20 mouse cellular contexts compared by ENCODE assay signal in the genomic region with DNA sequence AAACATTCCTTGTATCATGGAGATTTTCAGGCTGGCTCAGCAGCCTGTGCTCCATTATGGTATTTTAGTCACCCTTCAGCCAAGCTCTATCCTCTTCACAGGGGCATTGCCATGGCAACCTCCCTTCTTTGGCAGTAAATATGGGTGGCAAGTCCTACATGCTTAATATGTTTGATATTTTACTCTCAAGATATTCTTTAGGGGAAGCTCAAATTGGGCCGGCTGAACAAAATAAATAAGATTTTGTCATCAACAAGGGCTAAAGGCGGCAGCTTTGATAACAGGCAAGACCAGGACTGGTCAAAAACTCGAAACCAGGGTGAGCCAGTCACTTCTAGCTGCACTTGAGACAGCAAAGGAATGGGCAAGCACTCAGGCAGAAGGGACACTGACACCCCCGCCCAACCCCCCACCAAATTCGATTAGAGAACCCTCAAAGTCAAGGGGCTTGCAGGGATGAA. TPM values are rescaled to one million over a fixed set of nuclear protein-coding genes. Genes with fewer than 3 reads are reported as not detected.
A peak's percentile ranks its signal among the peaks of the same experiment; 100 is the strongest.
DNase-seq lines count a peak whose midpoint lies in the region; ATAC-seq and TF ChIP-seq lines count a peak whose summit lies in the region.
"Had no signal": no experiment of that assay in that cellular context is flagged by ENCODE, and none has a peak within 500 bp of the region (broad histone marks: within the 10 kb centered on the region; RNA-seq: fewer than 3 reads in every experiment).

No protein-coding gene starts in this region.

- no peak overlapping the region for H3K27ac ChIP-seq in hindbrain, embryonic 16.5 days (ENCODE audit: low read depth, low read length)
- H3K27ac ChIP-seq in hindbrain, embryonic 12.5 days, result no peak overlapping the region
- H3K27ac ChIP-seq in lung, postnatal 0 days (ENCODE audit: low read length), result peak overlapping the region; percentile 79
- H3K27ac ChIP-seq in thymus, adult 2 months (ENCODE audit: control insufficient read depth, insufficient read depth, low read length), result no peak overlapping the region
- H3K27ac ChIP-seq: neural tube, embryonic 15.5 days had no signal

- H3K9ac ChIP-seq in hindbrain, embryonic 16.5 days (ENCODE audit: low read depth, low read length), result no peak overlapping the region
- H3K9ac ChIP-seq in hindbrain, embryonic 12.5 days, result no peak overlapping the region
- H3K9ac ChIP-seq in lung, postnatal 0 days (replicated peaks; ENCODE audit: low read depth), result no peak overlapping the region
- H3K9ac ChIP-seq: liver, postnatal 0 days; neural tube, embryonic 15.5 days had no signal

- H3K27me3 ChIP-seq in hindbrain, embryonic 16.5 days (replicated peaks; ENCODE audit: control insufficient read depth, insufficient read depth, low read length), result no peaks in the 10 kb centered on the region
- no peaks in the 10 kb centered on the region for H3K27me3 ChIP-seq in hindbrain, embryonic 12.5 days
- H3K27me3 ChIP-seq in lung, postnatal 0 days (replicated peaks; ENCODE audit: insufficient read depth, low read length), result no peaks in the 10 kb centered on the region
- no peaks in the 10 kb centered on the region for H3K27me3 ChIP-seq in thymus, adult 2 months (ENCODE audit: control insufficient read depth, insufficient read depth, low read length)
- H3K27me3 ChIP-seq: neural tube, embryonic 15.5 days had no signal

- WGBS in hindbrain, embryonic 16.5 days, result 63% methylated on average over 5 of the region's 5 CpGs
- WGBS in hindbrain, embryonic 12.5 days, result 73% methylated on average over 5 of the region's 5 CpGs
- WGBS in lung, postnatal 0 days, result 31% methylated on average over 5 of the region's 5 CpGs
- 76% methylated on average over 5 of the region's 5 CpGs for WGBS in thymus, adult 2 months

- no peak overlapping the region for H3K4me2 ChIP-seq in hindbrain, embryonic 16.5 days (ENCODE audit: low read length)
- H3K4me2 ChIP-seq in hindbrain, embryonic 12.5 days (replicated peaks), result no peak overlapping the region
- H3K4me2 ChIP-seq in lung, postnatal 0 days (replicated peaks; ENCODE audit: low read depth, low read length), result no peak overlapping the region; the same call in 1 of the 2 replicates
- H3K4me2 ChIP-seq: neural tube, embryonic 15.5 days had no signal

- peak; percentile 67 to 80 for DNase-seq in right cerebral cortex, postnatal 10 days (ENCODE audit: low spot score in 2 of 2)
- DNase-seq in right cerebral cortex, postnatal 4 days, result no peak
- DNase-seq in lung, postnatal 0 days (ENCODE audit: low spot score), result peak; percentile 94
- no peak for DNase-seq in thymus, adult 2 months
- no peak for DNase-seq in heart, postnatal 4 days
- DNase-seq: cerebellum, adult 11-12 months; gastrocnemius, postnatal 36 days; kidney, postnatal 10 days; liver, postnatal 0 days; thymus, adult 18-20 months had no signal

- no peak for TF ChIP-seq CTCF in lung, postnatal 0 days (IDR thresholded peaks at IDR 0.05)
- TF ChIP-seq CTCF in thymus, adult 2 months (IDR thresholded peaks at IDR 0.05; ENCODE audit: borderline replicate concordance, control insufficient read depth, extremely low read depth, insufficient read depth, low read length, poor library complexity), result no peak

- H3K4me3 ChIP-seq in hindbrain, embryonic 16.5 days (ENCODE audit: low read length), result no peak overlapping the region
- H3K4me3 ChIP-seq in hindbrain, embryonic 12.5 days, result no peak overlapping the region
- H3K4me3 ChIP-seq in lung, postnatal 0 days (ENCODE audit: low read depth, low read length), result no peak overlapping the region
- no peak overlapping the region for H3K4me3 ChIP-seq in thymus, adult 2 months (ENCODE audit: control insufficient read depth, insufficient read depth, low read length)
- H3K4me3 ChIP-seq: neural tube, embryonic 15.5 days had no signal

- TF ChIP-seq POLR2A in thymus, adult 2 months (IDR thresholded peaks at IDR 0.05; ENCODE audit: control insufficient read depth, extremely low read depth, insufficient read depth, low read length, poor library complexity), result no peak

- H3K9me3 ChIP-seq in hindbrain, embryonic 16.5 days (ENCODE audit: control insufficient read depth, low read length), result no peaks in the 10 kb centered on the region
- no peaks in the 10 kb centered on the region for H3K9me3 ChIP-seq in hindbrain, embryonic 12.5 days (replicated peaks)
- no peaks in the 10 kb centered on the region for H3K9me3 ChIP-seq in lung, postnatal 0 days (ENCODE audit: low read length)
- H3K9me3 ChIP-seq: neural tube, embryonic 15.5 days had no signal

- H3K4me1 ChIP-seq in hindbrain, embryonic 16.5 days (ENCODE audit: control insufficient read depth, insufficient read depth, low read depth, low read length), result peaks cover 4% of the 10 kb centered on the region; the same call in 1 of the 2 replicates
- H3K4me1 ChIP-seq in hindbrain, embryonic 12.5 days, result no peaks in the 10 kb centered on the region
- 0 out of 2 replicates have a peak, but pooled peaks cover 4% of the 10 kb centered on the region for H3K4me1 ChIP-seq in lung, postnatal 0 days (ENCODE audit: insufficient read depth, low read depth, low read length)
- no peaks in the 10 kb centered on the region for H3K4me1 ChIP-seq in thymus, adult 2 months (replicated peaks; ENCODE audit: control insufficient read depth, insufficient read depth, low read length)

- peak; percentile 83 for ATAC-seq in hindbrain, embryonic 16.5 days
- ATAC-seq in hindbrain, embryonic 12.5 days (ENCODE audit: low FRiP score), result no peak
- ATAC-seq in lung, postnatal 0 days, result peak; percentile 94
- ATAC-seq: activated CD4-positive, CD25-positive, alpha-beta regulatory T cell, adult 4 months; CD4-positive, CD25-positive, alpha-beta regulatory T cell, adult 4 months; inflammation-experienced regulatory T-cells, adult 6 months; liver, postnatal 0 days had no signal

- no peaks in the 10 kb centered on the region for H3K36me3 ChIP-seq in hindbrain, embryonic 16.5 days (ENCODE audit: control insufficient read depth, insufficient read depth, low read length)
- no peaks in the 10 kb centered on the region for H3K36me3 ChIP-seq in hindbrain, embryonic 12.5 days
- H3K36me3 ChIP-seq in lung, postnatal 0 days (ENCODE audit: insufficient read depth, low read length), result no peaks in the 10 kb centered on the region
- no peaks in the 10 kb centered on the region for H3K36me3 ChIP-seq in thymus, adult 2 months (ENCODE audit: control insufficient read depth, insufficient read depth, low read length)
- H3K36me3 ChIP-seq: neural tube, embryonic 15.5 days had no signal

- TF ChIP-seq EP300 in lung, postnatal 0 days (IDR thresholded peaks at IDR 0.05), result peak; percentile 95

RNA-seq across cellular contexts. Expression of a gene that starts 32.0 kb away (rescaled TPM):
- not detected in 2 replicates for polyA plus RNA-seq in hindbrain, embryonic 16.5 days (2015; fragmentation: Nextera tagmentation; extraction: Ambion mirVana)
- not detected in 2 replicates for polyA plus RNA-seq in hindbrain, embryonic 12.5 days (2016; fragmentation: Nextera tagmentation; extraction: Ambion mirVana)
- 963 and 1,066 TPM in 2 replicates for polyA plus RNA-seq in lung, postnatal 0 days (2015; fragmentation: Nextera tagmentation; extraction: Ambion mirVana)
- polyA plus RNA-seq in thymus, adult 2 months (2012; rRNA removed), result 0.22 and 0.55 TPM in 2 replicates
- total RNA-seq in heart, postnatal 4 days (2021), result not detected
- total RNA-seq: adrenal gland, postnatal 4 days; gastrocnemius, postnatal 36 days had no signal
- polyA plus RNA-seq: activated CD4-positive, CD25-positive, alpha-beta regulatory T cell, adult 4 months; CD4-positive, CD25-positive, alpha-beta regulatory T cell, adult 4 months; frontal cortex, adult 2 months; heart, embryonic 14.5 days; inflammation-experienced regulatory T-cells, adult 6 months; limb, embryonic 14.5 days; liver, postnatal 0 days; neural tube, embryonic 15.5 days had no signal

RNA-seq across cellular contexts. Expression of a gene that starts 55.8 kb away (rescaled TPM):
- 10.0 and 10.2 TPM in 2 replicates for polyA plus RNA-seq in hindbrain, embryonic 16.5 days (2015; fragmentation: Nextera tagmentation; extraction: Ambion mirVana)
- 16.9 and 18.6 TPM in 2 replicates for polyA plus RNA-seq in hindbrain, embryonic 12.5 days (2016; fragmentation: Nextera tagmentation; extraction: Ambion mirVana)
- 15.4 and 17.1 TPM in 2 replicates for polyA plus RNA-seq in lung, postnatal 0 days (2015; fragmentation: Nextera tagmentation; extraction: Ambion mirVana)
- polyA plus RNA-seq in thymus, adult 2 months (2012; rRNA removed), result 1.3 and 1.4 TPM in 2 replicates
- total RNA-seq in heart, postnatal 4 days (2021), result 10 to 100 TPM; 13.2 to 16.2 TPM
- polyA plus RNA-seq: CD4-positive, CD25-positive, alpha-beta regulatory T cell, adult 4 months; inflammation-experienced regulatory T-cells, adult 6 months had no signal

Comparison
In these comparisons a context has a peak if more than half of its experiments do, and no peak if none do; other contexts are left out.
1. DNase-seq: peak in right cerebral cortex, postnatal 10 days (2 of 2) and lung, postnatal 0 days (single experiment); none in right cerebral cortex, postnatal 4 days (single experiment), thymus, adult 2 months (single experiment) and heart, postnatal 4 days (single experiment).
2. RNA of a gene that starts 32.0 kb away (polyA plus RNA-seq): 963 to 1,066 TPM in lung, postnatal 0 days; 0.22 to 0.55 TPM in thymus, adult 2 months, not detected in hindbrain, embryonic 16.5 days and not detected in hindbrain, embryonic 12.5 days; every median in the first group is over 100 times any median in the second.